Mouse (Mus musculus): ENCODE measurements at regions not wholly inside any gene's neighbourhood (a gene's known extent, or its start where the extent isn't known, plus 50 kb on each side); places are given as distances from the start of the nearest gene placed in this dataset.

- in situ Hi-C loops (cut with MboI, MseI): no loop called here
Observed at GRCm38 (mm10) chr5:128550736-128551135, 49.9 kb upstream of the Fzd10 start.

GRCm38 (mm10) chr5:128549811-128550210, 50.8 kb upstream of the Fzd10 start:
- in situ Hi-C loops (cut with MboI, MseI): no loop called here

GRCm38 (mm10) chr5:128542049-128542448, 58.6 kb upstream of the Fzd10 start:
- in situ Hi-C loops (cut with MboI, MseI): no loop called here

- in situ Hi-C loops (cut with MboI, MseI): no loop called here
Observed at GRCm38 (mm10) chr5:128538646-128539045, 62.0 kb upstream of the Fzd10 start.

GRCm38 (mm10) chr5:128537218-128537617, 63.4 kb upstream of the Fzd10 start:
- in situ Hi-C loops (cut with MboI, MseI): no loop called here

- in situ Hi-C loops (cut with MboI, MseI): no loop called here
Observed at GRCm38 (mm10) chr5:128536393-128536792, 64.3 kb upstream of the Fzd10 start.

- in situ Hi-C loops (cut with MboI, MseI): no loop called here
Observed at GRCm38 (mm10) chr5:128527241-128527640, 73.4 kb upstream of the Fzd10 start.

GRCm38 (mm10) chr5:128526432-128526831, 74.2 kb upstream of the Fzd10 start:
- in situ Hi-C loops (cut with MboI, MseI): no loop called here

GRCm38 (mm10) chr5:128524377-128525280, 76.0 kb upstream of the Fzd10 start:
- in situ Hi-C loops (cut with MboI, MseI): loop anchor here (5.0 kb wide), 1 partner anchor 138 kb away; no protein-coding TSS in a partner anchor

GRCm38 (mm10) chr5:128522667-128523066, 78.0 kb upstream of the Fzd10 start:
- in situ Hi-C loops (cut with MboI, MseI): loop anchor here (5.0 kb wide), 1 partner anchor 140 kb away; no protein-coding TSS in a partner anchor

GRCm38 (mm10) chr5:128517336-128517735, 83.3 kb upstream of the Fzd10 start:
- in situ Hi-C loops (cut with MboI, MseI): no loop called here

- in situ Hi-C loops (cut with MboI, MseI): no loop called here
Observed at GRCm38 (mm10) chr5:128515343-128515742, 82.5 kb upstream of the Tmem132d start.

- in situ Hi-C loops (cut with MboI, MseI): no loop called here
Observed at GRCm38 (mm10) chr5:128513261-128513660, 80.4 kb upstream of the Tmem132d start.

- in situ Hi-C loops (cut with MboI, MseI): no loop called here
Observed at GRCm38 (mm10) chr5:128512606-128513005, 79.7 kb upstream of the Tmem132d start.

GRCm38 (mm10) chr5:128504502-128504901, 71.6 kb upstream of the Tmem132d start:
- in situ Hi-C loops (cut with MboI, MseI): no loop called here

- in situ Hi-C loops (cut with MboI, MseI): no loop called here
Observed at GRCm38 (mm10) chr5:128499488-128499887, 66.6 kb upstream of the Tmem132d start.

- in situ Hi-C loops (cut with MboI, MseI): no loop called here
Observed at GRCm38 (mm10) chr5:128499033-128499432, 66.2 kb upstream of the Tmem132d start.

- in situ Hi-C loops (cut with MboI, MseI): no loop called here
Observed at GRCm38 (mm10) chr5:128492541-128492940, 59.7 kb upstream of the Tmem132d start.

- in situ Hi-C loops (cut with MboI, MseI): no loop called here
Observed at GRCm38 (mm10) chr5:128491155-128491554, 58.3 kb upstream of the Tmem132d start.

GRCm38 (mm10) chr5:128488872-128489580, 56.1 kb upstream of the Tmem132d start:
- in situ Hi-C loops (cut with MboI, MseI): no loop called here

- in situ Hi-C loops (cut with MboI, MseI): no loop called here
Observed at GRCm38 (mm10) chr5:128487371-128487770, 54.5 kb upstream of the Tmem132d start.

GRCm38 (mm10) chr5:128484116-128484515, 51.2 kb upstream of the Tmem132d start:
- in situ Hi-C loops (cut with MboI, MseI): no loop called here

- in situ Hi-C loops (cut with MboI, MseI): no loop called here
Observed at GRCm38 (mm10) chr5:128483441-128483810, 50.5 kb upstream of the Tmem132d start.
